Mouse (Mus musculus) limb, embryonic 14.5 days (tissue): ENCODE results near the gene Adipor2. TPM values are rescaled to one million over a fixed set of nuclear protein-coding genes. Genes with fewer than 3 reads are reported as not detected.
"Not testable (repeated sequence)": the region's sequence is repeated elsewhere in the genome, so short reads cannot be mapped to it uniquely, and the experiment has no call there.

ENCODE experiments used
- ATAC-seq: fragments of 200-750 bp; cut with Nextera tagmentation; 2 replicates; pipeline ENCODE4 v1.8.0; 2017; ENCODE audit warnings: low read depth, moderate number of reproducible peaks, moderate TSS enrichment; ENCODE audit not compliant: low FRiP score
- DNase-seq: peaks from one replicate; pipeline ENCODE4 v3.0.0-alpha.2; 2015; ENCODE audit warnings: low spot score
- H3K27ac ChIP-seq: fragments of 300-500 bp; sonication (generic); replicated peaks from 2 replicates; pipeline ENCODE4 v1.5.1; 2014; ENCODE audit warnings: low read depth, mild to moderate bottlenecking, low read length, moderate library complexity, mixed read lengths
- H3K27me3 ChIP-seq: fragments of 300-500 bp; sonication (generic); 2 replicates; pipeline ENCODE4 v1.6.1; 2014; ENCODE audit warnings: low read length, mixed read lengths; ENCODE audit not compliant: control insufficient read depth, insufficient read depth
- H3K36me3 ChIP-seq: fragments of 300-500 bp; sonication (generic); 2 replicates; pipeline ENCODE4 v1.6.1; 2014; ENCODE audit warnings: mild to moderate bottlenecking, low read length, moderate library complexity, mixed read lengths; ENCODE audit not compliant: control insufficient read depth, insufficient read depth
- H3K4me1 ChIP-seq: fragments of 300-500 bp; sonication (generic); 2 replicates; pipeline ENCODE4 v1.6.1; 2014; ENCODE audit warnings: antibody characterized with exemption, low read length, mixed read lengths; ENCODE audit not compliant: control insufficient read depth, insufficient read depth
- H3K4me2 ChIP-seq: fragments of 300-500 bp; sonication (generic); replicated peaks from 2 replicates; pipeline ENCODE4 v1.6.1; 2014; ENCODE audit warnings: low read depth, mild to moderate bottlenecking, low read length, moderate library complexity; ENCODE audit not compliant: severe bottlenecking
- H3K4me3 ChIP-seq: fragments of 300-500 bp; sonication (generic); replicated peaks from 2 replicates; pipeline ENCODE4 v1.5.1; 2014; ENCODE audit warnings: low read length
- H3K9ac ChIP-seq: fragments of 300-500 bp; sonication (generic); 2 replicates; pipeline ENCODE4 v1.6.1; 2014; ENCODE audit warnings: mild to moderate bottlenecking, low read depth, low read length, moderate library complexity; ENCODE audit not compliant: severe bottlenecking
- H3K9me3 ChIP-seq: fragments of 300-500 bp; sonication (generic); 2 replicates; pipeline ENCODE4 v1.6.1; 2016; ENCODE audit warnings: low read length; ENCODE audit not compliant: control insufficient read depth
- POLR2A ChIP-seq: fragments of 200-500 bp; IDR thresholded peaks from 2 replicates; pipeline ENCODE4 v1.8.0; 2012; ENCODE audit warnings: inconsistent platforms, mild to moderate bottlenecking, moderate library complexity, borderline replicate concordance; ENCODE audit not compliant: insufficient read depth, insufficient read length; ENCODE audit errors: extremely low read depth
- WGBS: fragments of 180-500 bp; shearing (Covaris S2); extraction: QIAGEN DNeasy Blood & Tissue Kit; methylation state at CpG from one replicate; pipeline ENCODE4 v1.1.7; 2014; 5-methylcytosine and 5-hydroxymethylcytosine counted together
- polyA plus RNA-seq, 2 experiments: library from polyadenylated mRNA; depleted of rRNA in 1 of 2; stranded (reverse) in 1 of 2; unstranded in 1 of 2; fragments of >200 nt; fragmentation: Nextera tagmentation in 1 of 2; extraction: Ambion mirVana in 1 of 2; gene quantifications; 2 replicates each; pipeline versions ENCODE4 v1.2.1 to v1.2.3; 2012 to 2014

The Adipor2 gene
- polyA plus RNA-seq, 2 experiments = 28.1 to 35.5 TPM

DNA sequence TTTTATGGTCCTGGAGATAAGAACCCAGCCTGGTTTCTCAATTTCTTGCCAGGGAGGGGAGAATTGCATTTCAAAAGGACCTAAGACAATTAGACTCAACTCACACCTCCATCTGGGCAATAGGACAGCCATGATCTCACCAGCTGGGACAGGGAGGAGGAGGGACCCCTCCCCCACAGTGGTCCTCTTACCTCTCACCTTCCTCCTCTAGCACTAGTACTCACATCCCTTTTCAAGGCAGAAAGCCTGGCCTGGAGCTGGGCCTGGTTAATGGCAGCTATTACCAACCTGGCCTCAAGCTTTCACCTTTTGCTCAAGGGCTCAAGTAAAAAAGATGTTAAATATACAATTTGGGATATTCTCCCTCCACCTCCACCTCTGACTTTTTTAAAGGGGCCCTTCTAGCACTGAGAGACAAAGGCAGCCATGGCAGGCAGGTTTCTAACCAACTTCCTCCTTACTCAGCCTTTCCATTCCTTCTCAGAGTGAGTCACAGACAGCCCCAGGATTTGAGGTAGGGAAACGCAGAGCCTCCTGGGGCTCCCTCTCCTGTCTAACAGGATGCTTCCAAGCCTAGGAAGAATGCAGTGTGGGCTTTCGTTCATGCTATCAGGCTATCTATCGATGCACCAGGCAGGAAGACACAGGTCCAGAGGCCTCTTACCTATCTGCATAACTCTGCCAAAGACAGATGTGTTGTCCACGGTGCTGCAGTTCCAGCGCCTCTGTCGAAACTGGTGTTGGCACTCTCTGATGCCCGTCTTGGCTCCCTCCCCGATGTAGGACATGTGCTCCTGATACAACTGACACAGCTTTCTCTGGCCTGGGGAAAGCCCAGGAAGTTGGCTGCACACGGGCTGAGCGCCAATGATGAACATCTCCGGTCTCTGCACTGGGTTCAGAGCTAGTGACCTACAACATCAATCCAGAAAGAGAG lies 28.4 kb upstream of the Adipor2 start:
- H3K4me3 ChIP-seq = no peak overlapping the region
- peaks cover 3% of the 10 kb centered on the region for H3K4me1 ChIP-seq
- no peaks in the 10 kb centered on the region for H3K36me3 ChIP-seq
- 0 out of 2 replicates have a peak, but pooled peaks cover 5% of the 10 kb centered on the region for H3K27me3 ChIP-seq
- H3K4me2 ChIP-seq = no peak overlapping the region
- no peak for ATAC-seq
- no peak for TF ChIP-seq POLR2A
- DNase-seq = no peak
- H3K9ac ChIP-seq = no peak overlapping the region
- H3K9me3 ChIP-seq = no peaks in the 10 kb centered on the region
- WGBS = 61% methylated on average over 11 of the region's 11 CpGs
- H3K27ac ChIP-seq = no peak overlapping the region

DNA sequence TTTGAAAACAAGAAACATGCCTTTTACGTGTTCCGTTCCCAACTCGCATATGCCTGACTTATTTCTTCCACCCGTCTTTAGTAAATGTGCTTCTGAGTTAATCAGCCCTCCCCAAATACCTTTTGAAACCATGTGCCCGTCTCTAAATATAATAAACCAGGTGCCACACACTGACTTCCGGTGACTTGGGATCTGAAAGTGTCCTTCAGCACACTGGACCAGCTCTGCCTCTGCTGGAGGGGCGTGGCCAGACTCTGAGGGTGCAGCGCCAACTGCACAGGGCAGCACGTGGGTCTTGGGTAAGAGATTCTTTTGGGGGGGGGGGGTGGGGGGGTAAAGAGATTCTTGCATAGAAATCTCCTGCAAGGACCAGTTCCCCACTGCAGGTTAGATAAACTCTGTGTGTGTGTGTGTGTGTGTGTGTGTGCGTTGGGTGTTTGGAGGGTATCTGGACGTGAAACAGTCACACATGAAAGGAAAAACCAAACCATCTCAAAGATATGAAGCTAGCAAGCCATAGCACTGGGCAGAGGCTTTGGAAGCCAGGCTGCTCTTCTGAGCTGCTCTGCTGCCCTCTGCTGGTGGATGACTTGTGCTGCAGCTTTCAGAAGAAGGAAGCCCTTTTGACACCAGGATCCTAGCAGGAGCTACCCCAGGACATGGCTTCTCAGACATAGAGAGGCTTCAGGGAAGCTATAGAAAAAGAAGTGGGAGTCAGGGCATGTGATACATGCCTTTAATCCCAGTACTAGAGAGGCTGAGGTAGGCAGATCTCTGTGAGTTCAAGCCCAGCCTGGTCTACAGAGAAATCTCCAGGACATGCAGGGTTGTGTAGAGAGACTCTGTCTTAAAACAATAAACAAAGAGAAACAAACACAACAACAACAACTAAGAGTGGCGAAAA lies 26.5 kb upstream of the Adipor2 start:
- H3K36me3 ChIP-seq = no peaks in the 10 kb centered on the region
- WGBS = 40% methylated on average over 12 of the region's 12 CpGs
- H3K27me3 ChIP-seq = no peaks in the 10 kb centered on the region
- peak; percentile 82 for DNase-seq
- no peak overlapping the region for H3K27ac ChIP-seq
- no peak; the same call in 1 of the 2 replicates for TF ChIP-seq POLR2A
- ATAC-seq = peak; percentile 65
- no peak overlapping the region for H3K4me3 ChIP-seq
- no peak overlapping the region for H3K9ac ChIP-seq
- peaks cover 4% of the 10 kb centered on the region for H3K4me1 ChIP-seq
- no peaks in the 10 kb centered on the region for H3K9me3 ChIP-seq
- 0 out of 2 replicates have a peak overlapping the region, but pooled peaks have one; percentile 10 for H3K4me2 ChIP-seq

DNA sequence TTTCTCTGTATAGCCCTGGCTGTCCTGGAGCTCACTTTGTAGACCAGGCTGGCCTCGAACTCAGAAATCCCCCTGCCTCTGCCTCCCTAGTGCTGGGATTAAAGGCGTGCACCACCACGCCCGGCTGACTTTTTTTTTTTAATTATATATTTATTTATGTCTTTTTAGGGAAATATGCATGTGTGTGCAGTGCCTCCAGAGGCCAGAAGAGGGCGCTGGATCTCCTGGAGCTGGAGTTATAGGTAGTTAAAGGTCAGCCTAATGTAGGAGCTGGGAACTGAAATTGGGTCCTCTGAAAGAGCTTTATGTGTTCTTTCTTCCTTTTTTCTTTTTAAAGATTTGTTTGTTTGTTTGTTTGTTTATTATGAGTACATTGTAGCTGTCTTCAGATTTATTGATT lies 25.2 kb upstream of the Adipor2 start:
- not testable (repeated sequence) for DNase-seq, H3K36me3 ChIP-seq, H3K9ac ChIP-seq, H3K4me3 ChIP-seq, H3K27me3 ChIP-seq, H3K4me2 ChIP-seq, ATAC-seq, H3K9me3 ChIP-seq, H3K4me1 ChIP-seq, H3K27ac ChIP-seq
- WGBS = 86% methylated on average over 5 of the region's 5 CpGs

DNA sequence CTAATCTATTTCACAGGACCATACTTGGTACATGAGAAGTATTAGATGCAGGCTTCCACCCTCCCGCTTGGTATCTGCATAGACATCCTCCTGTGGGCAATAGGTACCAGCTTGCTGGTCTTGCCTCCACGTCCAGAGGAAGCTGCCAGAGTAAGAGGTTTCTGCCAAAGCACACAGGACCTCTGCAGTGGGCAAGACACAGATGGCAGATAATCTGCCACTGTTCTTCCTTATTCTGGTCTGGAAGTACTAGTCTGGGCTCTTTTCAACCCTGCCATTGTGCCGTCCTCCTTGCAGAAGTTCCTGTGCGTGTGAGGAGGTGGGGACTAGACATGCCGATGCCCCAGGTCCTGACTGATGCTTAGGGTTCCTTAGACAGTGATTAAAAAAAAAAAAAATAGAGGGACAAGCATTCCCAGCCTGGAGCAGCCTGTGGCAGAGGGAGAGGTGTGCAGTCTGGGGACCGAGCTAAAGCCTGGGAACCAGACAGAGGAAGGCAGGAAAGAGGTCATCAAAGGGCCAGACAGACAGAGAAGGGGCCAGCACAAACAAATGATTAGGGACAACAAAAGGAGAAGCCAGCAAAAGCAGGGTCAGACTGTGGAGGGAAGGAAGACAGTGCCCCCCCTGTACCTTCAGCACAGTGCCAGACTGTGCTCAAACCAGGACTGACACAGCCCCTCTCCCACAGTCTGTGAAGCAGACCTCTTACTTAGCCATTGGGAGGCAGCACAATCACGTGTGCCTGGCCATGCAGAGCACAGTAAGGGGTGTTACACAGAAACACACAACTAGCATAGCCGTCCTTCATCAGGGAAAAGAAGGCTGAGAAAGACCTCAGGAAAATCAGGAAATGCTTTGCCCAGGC lies 20.6 kb upstream of the Adipor2 start:
- no peak for DNase-seq
- no peak overlapping the region for H3K4me3 ChIP-seq
- ATAC-seq = no peak
- H3K4me2 ChIP-seq = no peak overlapping the region
- 63% methylated on average over 8 of the region's 8 CpGs for WGBS
- peaks cover 8% of the 10 kb centered on the region for H3K36me3 ChIP-seq
- TF ChIP-seq POLR2A = no peak
- no peak overlapping the region for H3K27ac ChIP-seq
- peaks cover 4% of the 10 kb centered on the region for H3K4me1 ChIP-seq
- H3K9ac ChIP-seq = no peak overlapping the region
- H3K27me3 ChIP-seq = no peaks in the 10 kb centered on the region
- no peaks in the 10 kb centered on the region for H3K9me3 ChIP-seq
